Mouse (Mus musculus) mature B cell (primary cell): ENCODE measurements around the gene Ttf1.

Experiments
- in situ Hi-C: fragments of 300-500 bp; cut with MboI; formaldehyde crosslinking; loops from 2 replicates; pipeline ENCODE4 v1.14.3; 2019

Gene Ttf1

DNA sequence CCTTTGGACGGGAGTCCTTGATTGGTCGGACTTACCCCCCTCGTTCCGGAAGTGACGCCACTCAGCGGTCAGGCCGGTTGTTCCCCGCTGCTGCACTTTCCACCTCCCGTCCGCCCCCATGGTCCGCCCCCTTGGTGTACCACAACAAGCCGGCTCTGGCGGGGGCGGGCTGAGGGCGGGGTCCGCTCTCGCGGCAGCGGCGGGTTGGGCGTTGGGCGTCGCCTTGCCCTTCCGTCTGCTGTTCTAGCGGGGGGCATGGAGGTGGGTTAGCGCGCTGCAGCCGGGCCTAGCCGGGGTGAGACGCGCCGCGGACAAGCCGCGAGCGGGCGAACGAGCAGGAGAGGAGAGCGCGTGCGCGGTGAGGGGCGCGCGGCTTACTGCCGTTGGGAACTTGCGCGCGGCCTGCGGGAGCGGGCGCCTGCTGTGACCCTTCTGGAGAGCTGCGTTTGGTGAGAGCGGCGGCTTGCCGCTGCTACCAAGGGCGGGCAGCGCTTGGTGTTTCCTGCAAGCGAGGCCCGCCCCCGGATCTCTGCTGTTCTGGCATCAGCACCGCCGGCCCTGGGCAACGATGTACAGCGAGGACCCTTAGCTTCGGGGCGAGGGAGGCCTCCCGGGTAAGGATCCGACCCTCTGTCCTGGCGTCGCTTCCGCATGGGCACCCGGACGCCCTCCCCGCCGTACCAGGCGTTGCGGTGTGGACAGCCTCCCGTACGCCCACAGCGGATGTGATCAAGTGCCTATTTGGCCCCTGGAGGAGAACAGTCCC lies 65.1 kb downstream of the Ttf1 start:
- in situ Hi-C loops, result no loop called here

- in situ Hi-C loops, result no loop called here
Observed at GRCm38 (mm10) chr2:29130118-29130899, 70.2 kb downstream of the Ttf1 start.

DNA sequence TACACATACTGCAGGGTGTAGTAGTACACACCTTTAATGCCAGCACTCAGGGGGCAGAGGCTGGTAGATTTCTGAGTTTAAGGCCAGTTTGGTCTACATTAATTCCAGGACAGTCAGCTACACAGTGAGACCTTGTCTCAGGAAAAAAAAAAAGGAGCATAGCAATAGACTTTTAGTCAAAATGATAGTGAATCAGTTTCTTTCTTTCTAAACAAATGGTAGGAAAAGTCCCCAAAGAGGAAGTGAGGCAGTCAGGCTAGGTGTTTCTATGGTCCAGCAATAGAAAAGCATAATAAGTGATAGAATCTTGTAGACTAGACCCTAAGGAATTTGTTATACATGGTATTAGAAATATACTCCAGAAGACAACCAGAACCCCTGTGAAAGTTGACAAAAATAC lies 75.1 kb downstream of the Ttf1 start:
- in situ Hi-C loops, result no loop called here
